Mouse (Mus musculus) frontal cortex, postnatal 25 days (tissue): ENCODE results near the gene Fgf7.

Source experiments
- DNase-seq, 2 experiments: peaks; one replicate each; pipeline ENCODE4 v3.0.0; 2022; ENCODE audit warnings: low spot score in 2 of 2

Fgf7 gene

GRCm38 (mm10) chr2:126034379-126035005 lies at the start of gene Fgf7:
Fgf7 (plus strand) TSS chr2:126034658.
- DNase-seq, result no peak

GRCm38 (mm10) chr2:126002291-126002690 lies 32.2 kb upstream of the Fgf7 start:
- no peak for DNase-seq

GRCm38 (mm10) chr2:126006088-126006487 lies 28.4 kb upstream of the Fgf7 start:
- DNase-seq, result peak; percentile 43 to 49

GRCm38 (mm10) chr2:126006742-126007141 lies 27.7 kb upstream of the Fgf7 start:
- no peak for DNase-seq

- no peak for DNase-seq
Observed at GRCm38 (mm10) chr2:126014989-126015710, 19.3 kb upstream of the Fgf7 start.

- DNase-seq, result no peak
Observed at GRCm38 (mm10) chr2:126015763-126016473, 18.5 kb upstream of the Fgf7 start.

GRCm38 (mm10) chr2:126031186-126031900 lies 3.1 kb upstream of the Fgf7 start:
- no peak for DNase-seq

GRCm38 (mm10) chr2:126033114-126033972 lies 1.1 kb upstream of the Fgf7 start:
- no peak for DNase-seq

- no peak for DNase-seq
Observed at GRCm38 (mm10) chr2:126035013-126035770, 734 bp downstream of the Fgf7 start.

GRCm38 (mm10) chr2:126036121-126036520 lies 1.7 kb downstream of the Fgf7 start:
- DNase-seq, result no peak

GRCm38 (mm10) chr2:126038221-126039000 lies 4.0 kb downstream of the Fgf7 start:
- no peak for DNase-seq

GRCm38 (mm10) chr2:126039414-126039891 lies 5.0 kb downstream of the Fgf7 start:
- no peak for DNase-seq

- no peak for DNase-seq
Observed at GRCm38 (mm10) chr2:126040651-126041050, 6.2 kb downstream of the Fgf7 start.

GRCm38 (mm10) chr2:126041237-126041636 lies 6.8 kb downstream of the Fgf7 start:
- no peak for DNase-seq

- no peak for DNase-seq
Observed at GRCm38 (mm10) chr2:126042674-126043073, 8.2 kb downstream of the Fgf7 start.

- DNase-seq, result no peak
Observed at GRCm38 (mm10) chr2:126045621-126046020, 11.2 kb downstream of the Fgf7 start.

- no peak for DNase-seq
Observed at GRCm38 (mm10) chr2:126052749-126053557, 18.5 kb downstream of the Fgf7 start.

- DNase-seq, result no peak
Observed at GRCm38 (mm10) chr2:126053657-126054056, 19.2 kb downstream of the Fgf7 start.

GRCm38 (mm10) chr2:126060595-126060994 lies 26.1 kb downstream of the Fgf7 start:
- no peak for DNase-seq
